Mouse (Mus musculus): ENCODE measurements around the gene Fndc3b. TPM values are rescaled to one million over a fixed set of nuclear protein-coding genes. Genes with fewer than 3 reads are reported as not detected.
"Not testable (repeated sequence)": the region's sequence is repeated elsewhere in the genome, so short reads cannot be mapped to it uniquely, and the experiment has no call there.

The Fndc3b gene
- polyA plus RNA-seq, 1 experiment from 2014 or later = 10.9 TPM

DNA sequence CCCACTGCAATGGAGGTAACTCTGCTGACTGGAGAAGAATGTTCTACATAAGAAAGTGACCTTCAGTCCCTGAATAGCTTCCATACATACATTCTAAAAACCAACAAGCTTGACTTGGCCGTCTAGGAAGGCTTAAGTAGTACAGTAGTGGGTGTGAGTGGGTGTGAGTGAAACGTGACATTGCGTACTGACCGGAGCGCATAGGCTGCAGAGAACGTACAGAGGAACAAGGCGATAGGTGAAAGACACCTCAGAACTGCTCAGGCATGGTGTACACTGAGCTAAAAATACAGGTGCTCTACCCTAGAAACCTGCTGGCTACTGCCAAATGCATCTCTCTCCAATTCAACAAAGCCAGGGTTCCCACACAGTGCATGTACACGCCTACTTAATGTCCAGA is 219.7 kb downstream of the Fndc3b start:
- H3K27me3 ChIP-seq = no peaks in the 10 kb centered on the region
- H3K36me3 ChIP-seq = no peaks in the 10 kb centered on the region
- H3K4me3 ChIP-seq = no peak overlapping the region
- WGBS = 89% methylated on average over 8 of the region's 8 CpGs
- H3K4me2 ChIP-seq = no peak overlapping the region
- H3K4me1 ChIP-seq (replicated peaks) = peaks cover 28% of the 10 kb centered on the region; the same call in 1 of the 2 replicates
- no peak overlapping the region for H3K27ac ChIP-seq
- H3K9me3 ChIP-seq = no peaks in the 10 kb centered on the region
- no peak overlapping the region for H3K9ac ChIP-seq
- ATAC-seq (ENCODE audit: low FRiP score) = 0 out of 2 replicates have a peak, but pooled peaks have one; percentile 47

DNA sequence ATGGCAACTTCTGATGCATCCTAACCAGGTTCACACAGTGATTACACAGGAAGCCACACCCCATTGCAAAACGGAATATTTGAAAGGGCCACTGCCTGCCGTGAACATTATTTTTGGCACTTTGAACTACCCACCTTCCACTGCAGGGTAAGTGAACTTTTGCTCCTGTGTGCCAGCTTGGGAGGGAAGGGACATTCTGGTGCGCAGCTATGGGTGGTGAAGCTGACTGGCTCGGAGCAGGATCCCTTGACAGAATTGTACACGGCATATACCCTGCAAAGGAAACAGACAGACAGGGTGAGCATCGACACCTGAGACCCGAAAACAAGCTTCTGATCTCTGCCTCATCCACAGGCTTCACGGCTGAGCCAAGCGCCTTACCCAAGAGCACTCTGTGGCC is 220.2 kb downstream of the Fndc3b start:
- Histone ChIP-seq H3K27me3 (no peaks in the 10 kb centered on the region), H3K27ac (no peak overlapping the region), H3K4me2 (no peak overlapping the region), H3K9me3 (no peaks in the 10 kb centered on the region), H3K4me1 (replicated peaks) (peaks cover 28% of the 10 kb centered on the region; the same call in 1 of the 2 replicates), H3K36me3 (no peaks in the 10 kb centered on the region), H3K9ac (no peak overlapping the region), H3K4me3 (no peak overlapping the region)
- 91% methylated on average over 9 of the region's 9 CpGs for WGBS
- ATAC-seq (ENCODE audit: low FRiP score) = no peak

DNA sequence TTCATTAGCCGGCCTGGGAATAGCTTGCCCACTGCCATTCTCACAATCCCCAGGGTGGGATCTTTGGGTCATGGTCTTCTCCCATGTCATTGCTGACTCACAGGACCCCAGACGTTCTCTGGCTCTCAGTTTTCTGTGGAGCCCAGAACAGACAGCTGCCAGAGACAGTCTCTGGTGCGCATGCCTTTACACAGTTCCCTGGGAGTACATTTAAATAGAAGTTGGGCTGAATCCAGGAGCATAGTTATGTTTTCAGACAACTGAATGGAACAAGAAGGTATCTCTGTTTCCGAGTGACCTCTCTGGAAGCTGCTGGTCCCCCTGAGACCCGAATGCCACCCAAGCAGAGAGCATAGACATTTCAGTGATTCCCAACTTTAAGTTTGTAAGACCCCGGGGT is 221.6 kb downstream of the Fndc3b start:
- no peak overlapping the region for H3K4me2 ChIP-seq
- H3K36me3 ChIP-seq = no peaks in the 10 kb centered on the region
- no peak overlapping the region for H3K4me3 ChIP-seq
- WGBS = 82% methylated on average over 6 of the region's 6 CpGs
- ATAC-seq (ENCODE audit: low FRiP score) = no peak
- H3K9me3 ChIP-seq = no peaks in the 10 kb centered on the region
- no peak overlapping the region for H3K9ac ChIP-seq
- no peaks in the 10 kb centered on the region for H3K27me3 ChIP-seq
- H3K4me1 ChIP-seq (replicated peaks) = peaks cover 19% of the 10 kb centered on the region; the same call in 1 of the 2 replicates
- H3K27ac ChIP-seq = no peak overlapping the region

DNA sequence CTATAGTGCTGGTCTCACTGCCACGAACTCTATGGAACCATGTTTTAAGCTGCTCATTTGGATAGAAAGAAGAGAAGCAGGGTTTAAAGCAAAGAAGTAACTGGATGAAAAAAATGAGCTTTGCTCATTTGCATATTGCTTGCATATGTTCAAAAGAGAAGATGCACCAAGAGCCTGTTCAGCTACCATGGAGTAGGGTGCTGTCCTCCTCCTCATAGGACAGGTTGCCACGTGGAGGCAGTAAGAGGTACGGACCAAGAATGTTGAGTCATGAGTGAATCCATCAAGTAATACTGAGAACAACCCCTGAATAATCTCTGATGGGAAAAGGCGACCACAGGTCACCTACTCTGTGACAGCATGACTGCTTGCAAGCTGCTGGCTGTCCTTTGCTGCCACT is 226.0 kb downstream of the Fndc3b start:
- Histone ChIP-seq H3K36me3 (no peaks in the 10 kb centered on the region), H3K9ac (no peak overlapping the region), H3K27me3 (no peaks in the 10 kb centered on the region), H3K4me1 (replicated peaks) (peaks cover 7% of the 10 kb centered on the region; the same call in 1 of the 2 replicates), H3K27ac (no peak overlapping the region), H3K4me3 (no peak overlapping the region), H3K9me3 (no peaks in the 10 kb centered on the region), H3K4me2 (no peak overlapping the region)
- ATAC-seq (ENCODE audit: low FRiP score) = no peak
- WGBS = 90% methylated on average over 4 of the region's 4 CpGs

DNA sequence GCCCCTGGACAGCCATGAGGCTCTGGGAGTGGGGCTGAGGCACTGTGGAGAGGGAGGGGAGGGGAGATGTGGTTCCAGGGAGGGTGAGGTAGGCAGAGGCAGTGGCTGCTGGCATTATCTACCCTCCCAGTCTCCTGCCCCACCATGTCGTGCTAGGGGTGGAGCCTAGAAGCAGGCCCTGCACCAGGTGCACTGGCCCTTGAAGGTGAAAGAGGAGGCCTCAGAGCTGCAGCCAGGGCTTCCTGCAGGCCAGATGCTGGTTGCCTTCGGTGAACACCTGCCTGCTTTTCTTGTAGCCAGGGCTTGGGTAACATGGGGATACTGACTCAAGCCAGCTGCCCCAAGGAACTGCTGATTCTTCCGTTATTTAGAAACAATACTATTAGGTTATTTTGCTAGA is 226.4 kb downstream of the Fndc3b start:
- Histone ChIP-seq H3K36me3 (no peaks in the 10 kb centered on the region), H3K9ac (no peak overlapping the region), H3K4me3 (no peak overlapping the region), H3K27me3 (no peaks in the 10 kb centered on the region), H3K4me1 (replicated peaks) (0 out of 2 replicates have a peak, but pooled peaks cover 4% of the 10 kb centered on the region), H3K27ac (no peak overlapping the region), H3K9me3 (no peaks in the 10 kb centered on the region), H3K4me2 (no peak overlapping the region)
- 67% methylated on average over 3 of the region's 3 CpGs for WGBS
- no peak for ATAC-seq (ENCODE audit: low FRiP score)

DNA sequence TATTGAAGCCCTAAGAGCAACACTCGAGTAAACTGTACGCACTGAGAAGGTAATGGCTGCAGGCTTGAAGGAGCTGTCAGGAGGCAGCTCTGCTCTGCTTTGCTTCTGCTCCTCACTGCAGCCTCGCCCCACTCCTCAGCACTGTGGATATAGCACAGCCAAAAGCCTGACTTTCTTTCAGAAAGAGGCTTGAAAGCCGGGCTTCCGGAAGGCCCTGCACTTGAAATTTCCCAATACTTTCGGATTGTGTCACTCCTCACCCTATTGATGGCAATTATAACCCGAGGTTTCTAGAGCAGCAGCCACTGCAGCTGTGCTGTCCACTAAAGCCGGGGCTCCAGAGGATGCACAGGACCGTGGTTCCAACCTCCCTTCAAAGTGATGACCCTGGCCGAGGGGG is 227.3 kb downstream of the Fndc3b start:
- ATAC-seq (ENCODE audit: low FRiP score) = no peak
- no peaks in the 10 kb centered on the region for H3K9me3 ChIP-seq
- H3K9ac ChIP-seq = no peak overlapping the region
- H3K4me3 ChIP-seq = no peak overlapping the region
- WGBS = 90% methylated on average over 10 of the region's 10 CpGs
- H3K4me1 ChIP-seq (replicated peaks) = 0 out of 2 replicates have a peak, but pooled peaks cover 6% of the 10 kb centered on the region
- H3K4me2 ChIP-seq = no peak overlapping the region
- H3K27ac ChIP-seq = no peak overlapping the region
- no peaks in the 10 kb centered on the region for H3K27me3 ChIP-seq
- no peaks in the 10 kb centered on the region for H3K36me3 ChIP-seq

DNA sequence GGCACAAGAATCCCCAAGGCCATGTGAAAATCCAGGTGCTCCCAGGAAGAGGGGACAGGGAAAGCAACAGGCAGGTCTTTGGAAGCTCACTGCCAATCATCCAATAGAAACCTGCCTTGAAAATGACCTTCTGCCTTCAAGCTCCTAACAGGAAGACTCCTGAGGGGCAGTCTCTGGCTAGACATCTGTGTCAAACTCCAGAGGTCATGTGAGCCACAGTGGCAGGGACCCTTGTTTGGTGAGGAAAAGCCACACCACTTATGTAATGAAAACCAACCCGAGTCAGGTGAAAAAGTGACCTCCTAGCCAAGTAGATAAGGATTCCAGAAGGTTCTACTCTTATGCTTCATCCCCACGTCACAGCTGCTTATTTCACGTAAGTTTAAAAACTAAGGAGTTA is 227.8 kb downstream of the Fndc3b start:
- Histone ChIP-seq H3K4me2 (no peak overlapping the region), H3K9ac (no peak overlapping the region), H3K36me3 (no peaks in the 10 kb centered on the region), H3K4me1 (replicated peaks) (0 out of 2 replicates have a peak, but pooled peaks cover 6% of the 10 kb centered on the region), H3K4me3 (no peak overlapping the region), H3K27ac (no peak overlapping the region), H3K9me3 (no peaks in the 10 kb centered on the region), H3K27me3 (no peaks in the 10 kb centered on the region)
- no peak for ATAC-seq (ENCODE audit: low FRiP score)
- WGBS = 87% methylated on average over 3 of the region's 3 CpGs

DNA sequence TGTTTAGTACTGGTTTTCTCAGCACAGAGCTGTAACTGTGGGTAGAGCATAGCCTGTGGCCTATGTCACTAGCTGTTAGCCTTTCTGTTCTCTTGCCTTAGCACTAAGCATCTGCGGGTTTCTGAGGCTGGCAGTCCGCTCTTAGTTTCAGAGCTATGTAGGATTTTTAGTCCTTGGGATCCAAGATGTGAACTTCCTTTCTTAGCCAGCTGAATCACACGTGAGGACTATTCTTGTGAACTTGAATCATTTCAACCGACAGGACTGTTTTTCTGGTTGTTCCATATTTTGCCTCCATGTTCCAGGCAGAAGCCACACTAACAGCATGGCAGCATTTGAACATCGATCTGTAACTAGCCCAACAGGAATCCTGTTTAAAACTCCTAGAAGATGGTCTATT is 229.4 kb downstream of the Fndc3b start:
- no peak overlapping the region for H3K4me2 ChIP-seq
- H3K9me3 ChIP-seq = no peaks in the 10 kb centered on the region
- H3K4me3 ChIP-seq = no peak overlapping the region
- H3K4me1 ChIP-seq (replicated peaks) = 0 out of 2 replicates have a peak, but pooled peaks cover 2% of the 10 kb centered on the region
- H3K36me3 ChIP-seq = no peaks in the 10 kb centered on the region
- no peaks in the 10 kb centered on the region for H3K27me3 ChIP-seq
- ATAC-seq (ENCODE audit: low FRiP score) = no peak
- H3K27ac ChIP-seq = no peak overlapping the region
- 96% methylated on average over 5 of the region's 5 CpGs for WGBS
- H3K9ac ChIP-seq = no peak overlapping the region

DNA sequence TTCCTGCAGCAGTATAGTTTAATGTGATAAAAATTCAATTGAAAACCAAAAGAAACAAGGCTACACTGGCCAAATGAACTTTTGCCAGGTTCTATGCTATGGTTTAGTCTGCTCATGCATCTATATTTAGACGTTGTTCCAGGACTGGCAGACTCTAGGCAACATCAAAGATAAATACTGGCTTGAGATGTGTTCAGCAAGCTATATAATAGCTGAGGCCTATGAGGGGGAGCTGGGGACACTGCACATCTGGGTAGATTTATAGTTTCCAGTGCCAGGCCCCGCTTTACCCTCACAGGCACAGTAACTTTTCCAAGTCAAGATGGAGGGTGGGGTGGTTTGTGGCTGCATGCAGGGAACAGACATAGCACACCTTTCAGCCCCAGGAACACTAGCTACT is 231.7 kb downstream of the Fndc3b start:
- H3K9ac ChIP-seq = no peak overlapping the region
- ATAC-seq (ENCODE audit: low FRiP score) = no peak
- H3K36me3 ChIP-seq = 0 out of 2 replicates have a peak, but pooled peaks cover under 1% of the 10 kb centered on the region
- no peak overlapping the region for H3K4me3 ChIP-seq
- no peaks in the 10 kb centered on the region for H3K27me3 ChIP-seq
- WGBS = 91% methylated on average over 2 of the region's 2 CpGs
- 0 out of 2 replicates have a peak, but pooled peaks cover 2% of the 10 kb centered on the region for H3K4me1 ChIP-seq (replicated peaks)
- H3K27ac ChIP-seq = no peak overlapping the region
- H3K9me3 ChIP-seq = no peaks in the 10 kb centered on the region
- H3K4me2 ChIP-seq = no peak overlapping the region

DNA sequence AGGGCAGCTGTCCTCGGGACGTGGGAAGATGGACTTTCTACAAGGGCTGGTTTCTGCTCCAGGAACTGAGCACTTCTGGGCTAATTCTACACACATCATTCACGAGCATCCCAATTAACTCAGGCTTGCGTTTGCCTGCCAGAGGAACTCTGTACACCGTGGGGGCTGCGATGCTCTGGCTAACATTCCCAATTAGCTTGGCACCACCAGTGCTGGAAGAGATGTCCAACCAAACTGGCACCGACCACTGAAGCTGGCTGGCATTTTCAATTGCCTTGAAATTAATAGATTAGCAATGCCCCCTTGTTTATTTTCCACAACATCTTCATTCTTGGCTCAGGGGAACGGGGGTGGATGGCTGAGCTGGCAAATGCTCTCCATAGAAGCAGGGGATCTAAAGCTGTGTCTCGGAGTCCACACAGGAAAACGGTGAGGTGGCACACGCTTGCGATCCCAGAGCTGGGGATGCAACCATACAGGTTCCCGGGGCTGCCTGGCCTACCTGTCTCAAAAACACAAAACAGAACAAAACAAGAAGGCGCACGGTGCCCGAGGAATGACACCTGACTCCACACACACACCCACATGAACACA is 232.4 kb downstream of the Fndc3b start:
- H3K27ac ChIP-seq = no peak overlapping the region
- 84% methylated on average over 16 of the region's 16 CpGs for WGBS
- 0 out of 2 replicates have a peak, but pooled peaks cover 2% of the 10 kb centered on the region for H3K4me1 ChIP-seq (replicated peaks)
- no peaks in the 10 kb centered on the region for H3K9me3 ChIP-seq
- H3K4me3 ChIP-seq = no peak overlapping the region
- 0 out of 2 replicates have a peak, but pooled peaks have one; percentile 61 for ATAC-seq (ENCODE audit: low FRiP score)
- no peak overlapping the region for H3K4me2 ChIP-seq
- peaks cover 8% of the 10 kb centered on the region for H3K36me3 ChIP-seq
- no peaks in the 10 kb centered on the region for H3K27me3 ChIP-seq
- H3K9ac ChIP-seq = no peak overlapping the region

DNA sequence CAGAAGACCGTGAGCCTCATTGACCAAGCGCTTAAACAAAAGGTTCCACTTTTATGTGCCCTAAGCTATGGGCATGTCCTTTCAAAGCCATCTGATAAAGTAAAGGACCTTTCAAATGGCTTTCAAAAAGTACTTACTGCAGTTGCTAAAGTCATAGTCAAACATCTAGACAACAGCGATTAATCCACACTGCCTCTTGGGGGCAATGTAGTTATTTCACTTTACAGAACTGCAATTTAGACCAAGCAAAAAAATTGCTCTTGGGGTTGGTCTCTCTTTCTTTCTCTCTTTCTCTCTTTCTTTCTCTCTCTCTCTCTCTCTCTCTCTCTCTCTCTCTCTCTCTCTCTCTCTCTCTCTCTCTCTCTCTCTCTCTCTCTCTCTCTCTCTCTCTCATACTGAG is 233.4 kb downstream of the Fndc3b start:
- H3K9ac ChIP-seq; ATAC-seq (ENCODE audit: low FRiP score); H3K27me3 ChIP-seq; H3K4me1 ChIP-seq (replicated peaks); H3K27ac ChIP-seq; H3K4me2 ChIP-seq; H3K9me3 ChIP-seq; H3K4me3 ChIP-seq: not testable (repeated sequence)
- H3K36me3 ChIP-seq = peaks cover 14% of the 10 kb centered on the region
- WGBS = 86% methylated on average over 3 of the region's 3 CpGs

DNA sequence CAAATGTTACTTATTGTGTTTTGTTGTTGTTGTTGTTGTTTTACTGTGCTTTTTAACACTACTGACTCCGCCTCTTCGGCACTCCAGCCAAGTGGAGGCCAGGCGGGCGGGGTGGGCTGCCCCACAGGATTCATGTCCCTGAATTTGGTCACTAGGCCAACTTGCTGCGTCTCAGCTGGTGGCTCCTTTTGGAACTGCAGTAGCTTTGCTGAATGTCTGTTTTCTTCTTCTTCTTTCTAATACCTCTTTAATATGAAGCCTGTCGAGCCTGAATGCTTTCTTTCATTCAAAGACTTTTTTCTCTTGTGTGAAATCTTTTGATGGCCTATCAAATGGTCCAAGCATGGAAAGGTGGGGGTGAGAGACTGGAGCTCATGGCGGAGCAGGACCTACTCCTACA is 235.2 kb downstream of the Fndc3b start:
- ATAC-seq (ENCODE audit: low FRiP score) = no peak
- Histone ChIP-seq H3K36me3 (peaks cover 14% of the 10 kb centered on the region), H3K4me1 (replicated peaks) (0 out of 2 replicates have a peak, but pooled peaks cover 2% of the 10 kb centered on the region), H3K27ac (no peak overlapping the region), H3K4me3 (no peak overlapping the region), H3K4me2 (no peak overlapping the region), H3K27me3 (no peaks in the 10 kb centered on the region), H3K9me3 (no peaks in the 10 kb centered on the region), H3K9ac (no peak overlapping the region)
- WGBS = 75% methylated on average over 7 of the region's 7 CpGs
